Mouse (Mus musculus) intestine, embryonic 16.5 days (tissue): ENCODE results near the gene Tbx15. TPM values are rescaled to one million over a fixed set of nuclear protein-coding genes. Genes with fewer than 3 reads are reported as not detected.

Source experiments
- ATAC-seq: fragments of 200-750 bp; cut with Nextera tagmentation; 2 replicates; pipeline ENCODE4 v1.8.0; 2017; ENCODE audit warnings: moderate TSS enrichment, moderate library complexity
- H3K27ac ChIP-seq: fragments of 300-500 bp; sonication (generic); 2 replicates; pipeline ENCODE4 v1.5.1; 2014; ENCODE audit warnings: mild to moderate bottlenecking, low read length
- H3K27me3 ChIP-seq: fragments of 300-500 bp; sonication (generic); replicated peaks from 2 replicates; pipeline ENCODE4 v1.6.1; 2014; ENCODE audit warnings: low read length, control low read depth, mixed read lengths; ENCODE audit not compliant: control insufficient read depth, insufficient read depth
- H3K36me3 ChIP-seq: fragments of 300-500 bp; sonication (generic); 2 replicates; pipeline ENCODE4 v1.6.1; 2014; ENCODE audit warnings: low read length, control low read depth; ENCODE audit not compliant: control insufficient read depth, insufficient read depth
- H3K4me1 ChIP-seq: fragments of 300-500 bp; sonication (generic); 2 replicates; pipeline ENCODE4 v1.6.1; 2014; ENCODE audit warnings: low read length, control low read depth, mixed read lengths; ENCODE audit not compliant: control insufficient read depth, insufficient read depth
- H3K4me2 ChIP-seq: fragments of 300-500 bp; sonication (generic); 2 replicates; pipeline ENCODE4 v1.6.1; 2014; ENCODE audit warnings: low read depth, low read length, control low read depth
- H3K4me3 ChIP-seq: fragments of 300-500 bp; sonication (generic); 2 replicates; pipeline ENCODE4 v1.5.1; 2014; ENCODE audit warnings: mild to moderate bottlenecking, low read length
- H3K9ac ChIP-seq: fragments of 300-500 bp; sonication (generic); 2 replicates; pipeline ENCODE4 v1.6.1; 2014; ENCODE audit warnings: low read depth, low read length
- H3K9me3 ChIP-seq: fragments of 300-500 bp; sonication (generic); 2 replicates; pipeline ENCODE4 v1.6.1; 2016; ENCODE audit warnings: low read length, control low read depth; ENCODE audit not compliant: control insufficient read depth
- WGBS: fragments of 180-500 bp; shearing (Covaris S2); extraction: QIAGEN DNeasy Blood & Tissue Kit; methylation state at CpG from one replicate; pipeline ENCODE4 v1.1.7; 2014; 5-methylcytosine and 5-hydroxymethylcytosine counted together
- microRNA-seq: library from miRNA; unstranded; fragments of <30 nt; microRNA quantifications from one replicate; pipeline ENCODE4, GENCODE M21; 2016
- polyA plus RNA-seq: library from polyadenylated mRNA; unstranded; fragments of >200 nt; fragmentation: Nextera tagmentation; extraction: Ambion mirVana; gene quantifications from 2 replicates; pipeline ENCODE4 v1.2.1, GENCODE M21; 2015

Tbx15 gene
- polyA plus RNA-seq, 1 experiment from 2014 or later: 0.10 TPM

DNA sequence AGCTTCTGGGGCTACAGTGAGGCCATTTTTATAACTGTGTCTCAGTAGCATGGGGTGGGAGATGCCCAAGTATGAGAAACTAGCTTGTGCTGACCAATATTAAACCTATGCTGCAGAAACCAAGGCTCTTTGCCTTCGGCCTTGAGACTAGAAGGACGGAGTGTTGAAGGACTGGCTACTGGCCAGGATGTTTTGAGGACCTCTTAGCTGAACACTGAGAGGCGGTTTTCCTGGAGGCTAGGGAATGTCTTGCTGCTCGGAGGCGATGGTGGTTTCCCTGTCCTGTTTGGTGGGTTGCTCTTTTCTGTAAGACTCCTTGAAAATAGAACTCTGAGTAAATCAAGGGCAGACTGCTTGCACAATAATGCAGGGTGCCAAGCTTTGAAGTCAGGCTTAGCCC is 89.1 kb downstream of the Tbx15 start:
- no peak overlapping the region for H3K9ac ChIP-seq
- H3K4me3 ChIP-seq: no peak overlapping the region
- 83% methylated on average over 5 of the region's 5 CpGs for WGBS
- no peaks in the 10 kb centered on the region for H3K4me1 ChIP-seq
- ATAC-seq: no peak
- no peak overlapping the region for H3K27ac ChIP-seq
- no peak overlapping the region for H3K4me2 ChIP-seq
- no peaks in the 10 kb centered on the region for H3K27me3 ChIP-seq
- no peaks in the 10 kb centered on the region for H3K9me3 ChIP-seq
- H3K36me3 ChIP-seq: no peaks in the 10 kb centered on the region

DNA sequence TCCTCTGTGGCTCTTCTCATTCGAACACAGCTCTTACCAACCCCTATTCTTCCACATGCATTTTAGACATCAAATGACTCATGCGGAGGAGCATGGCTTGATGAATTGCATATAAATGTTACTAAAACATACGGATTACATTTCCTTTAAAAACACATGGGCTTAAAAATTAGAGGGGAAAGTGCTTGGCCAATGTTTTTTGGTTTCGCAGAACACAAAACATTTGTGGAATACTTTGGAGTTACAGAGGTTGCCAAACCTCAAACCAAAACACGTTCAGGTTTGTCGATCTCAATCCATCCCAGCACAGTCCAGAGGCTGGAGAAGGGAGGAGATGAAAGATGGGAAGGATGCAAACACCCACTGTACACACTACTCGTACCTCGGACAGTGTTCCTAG is 90.9 kb downstream of the Tbx15 start:
- H3K4me2 ChIP-seq: no peak overlapping the region
- no peak overlapping the region for H3K4me3 ChIP-seq
- no peak for ATAC-seq
- H3K9ac ChIP-seq: no peak overlapping the region
- no peaks in the 10 kb centered on the region for H3K9me3 ChIP-seq
- H3K4me1 ChIP-seq: no peaks in the 10 kb centered on the region
- H3K27me3 ChIP-seq: no peaks in the 10 kb centered on the region
- no peak overlapping the region for H3K27ac ChIP-seq
- 84% methylated on average over 8 of the region's 8 CpGs for WGBS
- H3K36me3 ChIP-seq: no peaks in the 10 kb centered on the region

DNA sequence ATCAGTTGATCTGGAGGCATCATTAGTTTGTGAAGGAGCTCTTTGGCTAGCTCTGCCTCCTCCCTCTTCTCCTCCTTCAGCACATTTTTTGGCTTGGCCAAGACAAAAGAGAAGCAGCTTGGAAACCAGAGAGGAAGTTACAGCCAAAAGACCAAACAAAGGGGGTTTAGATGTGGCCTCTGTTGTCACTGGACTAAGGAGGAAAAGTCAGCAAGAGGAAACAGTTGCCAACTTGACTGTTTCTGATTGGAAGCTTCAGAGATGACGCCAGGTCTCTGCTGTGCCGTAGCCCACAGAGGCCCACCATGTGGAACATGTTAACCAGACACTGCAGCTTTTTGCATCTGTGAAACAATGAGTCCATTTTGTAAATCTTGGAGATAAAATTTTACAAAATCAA is 96.7 kb downstream of the Tbx15 start:
- no peak overlapping the region for H3K4me3 ChIP-seq
- ATAC-seq: no peak
- no peaks in the 10 kb centered on the region for H3K9me3 ChIP-seq
- no peaks in the 10 kb centered on the region for H3K4me1 ChIP-seq
- WGBS: 77% methylated on average over 2 of the region's 2 CpGs
- H3K4me2 ChIP-seq: no peak overlapping the region
- H3K36me3 ChIP-seq: no peaks in the 10 kb centered on the region
- no peaks in the 10 kb centered on the region for H3K27me3 ChIP-seq
- no peak overlapping the region for H3K9ac ChIP-seq
- no peak overlapping the region for H3K27ac ChIP-seq

DNA sequence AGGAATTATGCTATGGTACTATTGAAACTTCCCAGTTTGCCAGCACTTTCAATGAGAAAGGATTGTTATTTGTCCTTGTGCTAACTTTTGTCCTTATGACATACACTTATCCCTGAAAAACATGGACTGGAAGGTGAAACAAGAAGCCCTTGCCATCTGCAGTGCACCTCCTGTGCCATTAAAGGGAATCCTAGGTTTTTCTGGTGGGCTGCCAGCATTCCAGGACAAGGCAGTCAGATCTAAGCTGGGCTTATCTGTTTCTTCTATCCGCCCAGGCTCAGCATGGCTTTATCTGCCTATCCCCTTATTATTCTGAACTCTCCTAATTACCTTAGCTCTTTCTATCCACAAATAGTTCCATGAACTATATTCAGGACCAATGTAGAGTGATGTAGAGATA is 98.6 kb downstream of the Tbx15 start:
- H3K9ac ChIP-seq: no peak overlapping the region
- no peak for ATAC-seq
- no peaks in the 10 kb centered on the region for H3K4me1 ChIP-seq
- WGBS: 44% methylated on average over 1 of the region's 1 CpGs
- H3K27me3 ChIP-seq: no peaks in the 10 kb centered on the region
- no peak overlapping the region for H3K4me2 ChIP-seq
- H3K9me3 ChIP-seq: no peaks in the 10 kb centered on the region
- no peak overlapping the region for H3K4me3 ChIP-seq
- H3K27ac ChIP-seq: no peak overlapping the region
- H3K36me3 ChIP-seq: no peaks in the 10 kb centered on the region

DNA sequence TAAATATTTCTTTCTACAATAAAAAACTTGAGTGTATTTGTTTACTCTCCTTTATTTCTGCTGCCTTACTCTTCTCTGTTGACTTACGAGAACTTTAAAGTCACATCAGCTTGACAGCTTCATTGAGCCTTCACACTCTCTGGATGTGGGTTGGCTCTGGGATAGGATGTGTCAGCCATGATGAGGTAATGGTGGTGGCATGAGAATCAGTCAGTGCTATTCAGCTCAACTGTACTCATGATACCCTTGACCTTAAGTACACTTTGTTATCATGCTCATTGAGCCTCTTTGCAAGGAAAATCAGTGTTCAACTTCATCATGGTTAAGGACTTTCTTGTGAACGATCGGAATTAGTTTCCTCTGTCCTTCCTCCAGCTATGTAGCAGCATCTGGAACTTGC is 99.8 kb downstream of the Tbx15 start:
- no peak for ATAC-seq
- H3K27me3 ChIP-seq: no peaks in the 10 kb centered on the region
- H3K9me3 ChIP-seq: no peaks in the 10 kb centered on the region
- 72% methylated on average over 3 of the region's 3 CpGs for WGBS
- H3K36me3 ChIP-seq: no peaks in the 10 kb centered on the region
- no peak overlapping the region for H3K27ac ChIP-seq
- H3K9ac ChIP-seq: no peak overlapping the region
- H3K4me3 ChIP-seq: no peak overlapping the region
- H3K4me2 ChIP-seq: no peak overlapping the region
- H3K4me1 ChIP-seq: no peaks in the 10 kb centered on the region

DNA sequence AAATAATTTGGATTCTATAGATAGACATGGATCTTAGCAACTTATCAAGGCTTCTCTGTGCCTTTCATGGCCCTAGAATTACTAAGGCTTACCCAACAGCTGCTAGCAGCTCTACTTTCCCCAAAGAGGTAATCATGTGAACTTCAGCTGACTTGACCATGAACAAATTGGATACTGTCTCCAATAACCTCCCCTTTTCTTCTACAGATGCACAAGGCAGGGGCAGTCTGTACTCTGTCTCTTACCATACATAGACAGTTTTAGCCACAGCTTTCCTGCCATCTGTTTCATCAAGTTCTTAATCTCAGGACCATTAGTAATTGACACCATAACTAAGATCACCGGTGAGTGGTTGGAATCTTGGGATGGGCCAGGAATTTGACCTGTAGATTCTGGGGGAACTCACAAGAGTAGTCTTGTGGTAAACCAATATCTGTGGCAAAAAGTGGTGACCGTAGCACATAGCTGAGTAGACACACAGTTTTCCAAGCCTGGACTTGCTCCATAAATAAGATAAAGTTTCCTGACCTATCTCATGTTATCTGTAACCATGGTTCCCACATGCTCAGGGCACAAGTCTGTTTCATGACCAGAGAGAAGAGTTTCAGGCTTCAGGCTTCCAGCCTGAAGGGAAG is 139.6 kb downstream of the Tbx15 start:
- no peak overlapping the region for H3K4me2 ChIP-seq
- no peaks in the 10 kb centered on the region for H3K4me1 ChIP-seq
- no peaks in the 10 kb centered on the region for H3K9me3 ChIP-seq
- no peak for ATAC-seq
- H3K4me3 ChIP-seq: no peak overlapping the region
- H3K9ac ChIP-seq: no peak overlapping the region
- no peaks in the 10 kb centered on the region for H3K27me3 ChIP-seq
- 73% methylated on average over 2 of the region's 2 CpGs for WGBS
- no peak overlapping the region for H3K27ac ChIP-seq
- H3K36me3 ChIP-seq: no peaks in the 10 kb centered on the region

DNA sequence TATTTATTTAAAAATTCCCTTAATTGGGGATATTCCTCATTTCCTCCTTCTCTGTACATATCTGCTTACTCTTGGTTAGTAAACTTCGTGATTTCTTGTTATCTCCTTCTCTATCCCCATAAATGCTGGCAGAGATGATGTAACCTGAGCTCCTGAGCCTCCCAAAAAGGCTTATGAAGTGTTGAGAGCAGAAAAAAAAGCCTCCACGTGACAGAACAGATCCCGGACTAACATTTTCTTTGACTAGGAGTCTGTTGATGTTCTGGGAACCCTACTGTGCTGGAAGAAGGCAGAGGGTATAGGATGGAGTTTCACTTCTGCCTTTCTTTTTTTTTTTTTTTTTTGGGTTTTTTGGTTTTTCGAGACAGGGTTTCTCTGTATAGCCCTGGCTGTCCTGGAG is 146.9 kb downstream of the Tbx15 start:
- no peak for ATAC-seq
- Histone ChIP-seq H3K27me3 (no peaks in the 10 kb centered on the region), H3K4me3 (no peak overlapping the region), H3K9me3 (no peaks in the 10 kb centered on the region), H3K4me1 (no peaks in the 10 kb centered on the region), H3K9ac (no peak overlapping the region), H3K36me3 (no peaks in the 10 kb centered on the region), H3K27ac (no peak overlapping the region), H3K4me2 (no peak overlapping the region)
- 52% methylated on average over 4 of the region's 4 CpGs for WGBS

Small RNA genes within 50 kb of the gene (microRNA-seq; reads per million reads assigned to microRNA genes)
- gene Mir6481: not detected

Other genes starting within 250 kb of the Tbx15 start
- gene Wars2, start 99.3 kb upstream of the Tbx15 start, polyA plus RNA-seq: 7.9 and 10.5 TPM in 2 replicates